Mouse (Mus musculus) testis, adult 2 months (tissue): ENCODE results near the gene Defa21.
"Not testable (repeated sequence)": the region's sequence is repeated elsewhere in the genome, so short reads cannot be mapped to it uniquely, and the experiment has no call there.

Experiments
- CTCF ChIP-seq: fragments of 200-500 bp; IDR thresholded peaks from 2 replicates; pipeline ENCODE4 v1.5.1; 2012; ENCODE audit warnings: low read depth, mild to moderate bottlenecking, inconsistent platforms, low read length, moderate library complexity; ENCODE audit not compliant: control insufficient read depth, insufficient read depth, insufficient replicate concordance
- POLR2A ChIP-seq: fragments of 200-500 bp; IDR thresholded peaks from 2 replicates; pipeline ENCODE4 v1.6.1; 2012; ENCODE audit warnings: low read depth, mild to moderate bottlenecking, inconsistent platforms, low read length, moderate library complexity; ENCODE audit not compliant: control insufficient read depth

GRCm38 (mm10) chr8:21010548-21010947 is 14.8 kb upstream of the Defa21 start:
- TF ChIP-seq CTCF, POLR2A: not testable (repeated sequence)
